Mouse (Mus musculus): ENCODE measurements at regions not wholly inside any gene's neighbourhood (a gene's known extent, or its start where the extent isn't known, plus 50 kb on each side); places are given as distances from the start of the nearest gene placed in this dataset.

- H3K9me3 ChIP-seq (replicated peaks; ENCODE audit: low read length), result no peaks in the 10 kb centered on the region
- no peaks in the 10 kb centered on the region for H3K79me2 ChIP-seq (replicated peaks; ENCODE audit: control insufficient read depth, extremely low read depth, insufficient read depth, poor library complexity, severe bottlenecking)
- no peaks in the 10 kb centered on the region for H3K27me3 ChIP-seq (replicated peaks)
- no peak overlapping the region for H3K4me2 ChIP-seq (ENCODE audit: insufficient read depth, low read depth, poor library complexity, severe bottlenecking)
- no peak overlapping the region for H3K9ac ChIP-seq (ENCODE audit: insufficient read depth, low read depth)
- no peak for TF ChIP-seq NRF1 (IDR thresholded peaks at IDR 0.05; ENCODE audit: low read depth, low read length)
- TF ChIP-seq GABPA (IDR thresholded peaks at IDR 0.05; ENCODE audit: insufficient replicate concordance, low read depth, low read length), result no peak
- no peak for TF ChIP-seq HCFC1 (IDR thresholded peaks at IDR 0.05; ENCODE audit: low read depth, low read length)
- no peak for TF ChIP-seq SMC3 (IDR thresholded peaks at IDR 0.05; ENCODE audit: low read depth, low read length)
- no peak for TF ChIP-seq E2F4 (IDR thresholded peaks at IDR 0.05; ENCODE audit: insufficient replicate concordance, low read depth, low read length)
- TF ChIP-seq JUND (conservative IDR thresholded peaks at IDR 0.05; ENCODE audit: low read depth, low read length), result no peak
- no peak for TF ChIP-seq POLR2A (IDR thresholded peaks at IDR 0.05; ENCODE audit: low read depth, low read length)
- DNase-seq (ENCODE audit: extremely low read depth), result no peak
- H3K27ac ChIP-seq (ENCODE audit: insufficient read depth, low read depth), result no peak overlapping the region
- no peaks in the 10 kb centered on the region for H3K4me1 ChIP-seq (ENCODE audit: control insufficient read depth in 1 of 2, insufficient read depth in 2 of 2)
- no peaks in the 10 kb centered on the region for H3K36me3 ChIP-seq (replicated peaks in 1 of 2; ENCODE audit: control insufficient read depth in 1 of 2, insufficient read depth in 1 of 2, low read length in 1 of 2)
- in situ Hi-C loops (cut with MboI; ENCODE audit: low pct_ligation_motif_present, low pct_unique_long_range_greater_than_20kb, low sequenced_read_pairs) (no loop called here), dilution Hi-C loops (cut with MboI; ENCODE audit: extremely low pct_ligation_motif_present, extremely low pct_unique_long_range_greater_than_20kb, low sequenced_read_pairs) (no loop called here)
- no peak overlapping the region for H3K4me3 ChIP-seq (replicated peaks in 1 of 3; ENCODE audit: low read depth in 2 of 3, low read length in 2 of 3, poor library complexity in 1 of 3)
Observed at GRCm38 (mm10) chr6:143367804-143368203, 200.8 kb downstream of the Etnk1 start.

GRCm38 (mm10) chr6:143368646-143369045 lies 201.6 kb downstream of the Etnk1 start:
- no peaks in the 10 kb centered on the region for H3K36me3 ChIP-seq (replicated peaks in 1 of 2; ENCODE audit: control insufficient read depth in 1 of 2, insufficient read depth in 1 of 2, low read length in 1 of 2)
- no peak overlapping the region for H3K9ac ChIP-seq (ENCODE audit: insufficient read depth, low read depth)
- no peaks in the 10 kb centered on the region for H3K4me1 ChIP-seq (ENCODE audit: control insufficient read depth in 1 of 2, insufficient read depth in 2 of 2)
- in situ Hi-C loops (cut with MboI; ENCODE audit: low pct_ligation_motif_present, low pct_unique_long_range_greater_than_20kb, low sequenced_read_pairs), result no loop called here
- H3K27me3 ChIP-seq (replicated peaks), result no peaks in the 10 kb centered on the region
- H3K4me3 ChIP-seq (replicated peaks in 1 of 3; ENCODE audit: low read depth in 2 of 3, low read length in 2 of 3, poor library complexity in 1 of 3), result no peak overlapping the region
- H3K79me2 ChIP-seq (replicated peaks; ENCODE audit: control insufficient read depth, extremely low read depth, insufficient read depth, poor library complexity, severe bottlenecking), result no peaks in the 10 kb centered on the region
- no peak for DNase-seq (ENCODE audit: extremely low read depth)
- no peaks in the 10 kb centered on the region for H3K9me3 ChIP-seq (replicated peaks; ENCODE audit: low read length)
- no peak overlapping the region for H3K27ac ChIP-seq (ENCODE audit: insufficient read depth, low read depth)
- dilution Hi-C loops (cut with MboI; ENCODE audit: extremely low pct_ligation_motif_present, extremely low pct_unique_long_range_greater_than_20kb, low sequenced_read_pairs), result no loop called here
- TF ChIP-seq SIN3A (IDR thresholded peaks at IDR 0.05; ENCODE audit: low read length), result no peak
- TF ChIP-seq RAD21 (IDR thresholded peaks at IDR 0.05; ENCODE audit: low read depth, low read length), result no peak
- TF ChIP-seq EP300 (IDR thresholded peaks at IDR 0.05; ENCODE audit: low read length), result no peak
- no peak for TF ChIP-seq UBTF (IDR thresholded peaks at IDR 0.05; ENCODE audit: low read depth, low read length)
- TF ChIP-seq PAX5 (IDR thresholded peaks at IDR 0.05; ENCODE audit: low read length), result no peak
- no peak for TF ChIP-seq KAT2A (IDR thresholded peaks at IDR 0.05; ENCODE audit: insufficient replicate concordance, low read length)
- no peak for TF ChIP-seq ZNF384 (IDR thresholded peaks at IDR 0.05; ENCODE audit: low read depth, low read length)
- TF ChIP-seq MAZ (IDR thresholded peaks at IDR 0.05; ENCODE audit: low read depth, low read length), result no peak
- no peak for TF ChIP-seq CHD2 (IDR thresholded peaks at IDR 0.05; ENCODE audit: low read length)
- no peak for TF ChIP-seq NRF1 (IDR thresholded peaks at IDR 0.05; ENCODE audit: low read depth, low read length)
- TF ChIP-seq POLR2A (IDR thresholded peaks at IDR 0.05; ENCODE audit: low read depth, low read length), result no peak
- no peak for TF ChIP-seq CTCF (conservative IDR thresholded peaks at IDR 0.05 in 1 of 2, IDR thresholded peaks at IDR 0.05 in 1 of 2; ENCODE audit: low read depth in 2 of 2, low read length in 2 of 2)
- TF ChIP-seq ZMIZ1 (IDR thresholded peaks at IDR 0.05; ENCODE audit: low read depth, low read length), result no peak
- TF ChIP-seq BHLHE40 (IDR thresholded peaks at IDR 0.05; ENCODE audit: low read depth, low read length), result no peak
- TF ChIP-seq MAX (IDR thresholded peaks at IDR 0.05; ENCODE audit: low read length), result no peak
- TF ChIP-seq TBP (conservative IDR thresholded peaks at IDR 0.05; ENCODE audit: low read depth, low read length), result no peak
- no peak for TF ChIP-seq ETS1 (conservative IDR thresholded peaks at IDR 0.05; ENCODE audit: low read depth, low read length)
- H3K4me2 ChIP-seq (ENCODE audit: insufficient read depth, low read depth, poor library complexity, severe bottlenecking), result no peak overlapping the region

Data from CH12.LX (cell line).